Mouse (Mus musculus) heart, embryonic 15.5 days (tissue): ENCODE results near the gene Slc39a13. TPM values are rescaled to one million over a fixed set of nuclear protein-coding genes. Genes with fewer than 3 reads are reported as not detected.

Experiments
- ATAC-seq: fragments of 200-750 bp; cut with Nextera tagmentation; replicated peaks from 2 replicates; pipeline ENCODE4 v1.8.0; 2017; ENCODE audit warnings: low read depth, moderate TSS enrichment; ENCODE audit not compliant: insufficient number of reproducible peaks, insufficient read depth, low FRiP score
- H3K27ac ChIP-seq: fragments of 300-500 bp; sonication (generic); 2 replicates; pipeline ENCODE4 v1.5.1; 2015; ENCODE audit warnings: mild to moderate bottlenecking, inconsistent platforms
- H3K27me3 ChIP-seq: fragments of 300-500 bp; sonication (generic); 2 replicates; pipeline ENCODE4 v1.6.1; 2015; ENCODE audit warnings: inconsistent platforms
- H3K36me3 ChIP-seq: fragments of 300-500 bp; sonication (generic); 2 replicates; pipeline ENCODE4 v1.6.1; 2015; ENCODE audit warnings: mild to moderate bottlenecking, inconsistent platforms
- H3K4me1 ChIP-seq: fragments of 300-500 bp; sonication (generic); replicated peaks from 2 replicates; pipeline ENCODE4 v1.6.1; 2015; ENCODE audit warnings: inconsistent platforms
- H3K4me2 ChIP-seq: fragments of 300-500 bp; sonication (generic); 2 replicates; pipeline ENCODE4 v1.6.1; 2015; ENCODE audit warnings: inconsistent platforms, mild to moderate bottlenecking, moderate library complexity
- H3K4me3 ChIP-seq: fragments of 300-500 bp; sonication (generic); 2 replicates; pipeline ENCODE4 v1.5.1; 2015; ENCODE audit warnings: mild to moderate bottlenecking, inconsistent platforms
- H3K9ac ChIP-seq: fragments of 300-500 bp; sonication (generic); 2 replicates; pipeline ENCODE4 v1.6.1; 2015; ENCODE audit warnings: mild to moderate bottlenecking, inconsistent platforms
- H3K9me3 ChIP-seq: fragments of 300-500 bp; sonication (generic); replicated peaks from 2 replicates; pipeline ENCODE4 v1.6.1; 2016; ENCODE audit warnings: inconsistent platforms
- WGBS: fragments of 180-500 bp; shearing (Covaris S2); methylation state at CpG from one replicate; pipeline ENCODE4 v1.1.7; 2015; ENCODE audit warnings: mixed read lengths; 5-methylcytosine and 5-hydroxymethylcytosine counted together
- polyA plus RNA-seq: library from polyadenylated mRNA; unstranded; fragments of >200 nt; fragmentation: Nextera tagmentation; extraction: Ambion mirVana; gene quantifications from 2 replicates; pipeline ENCODE4 v1.2.1, GENCODE M21; 2015

Gene Slc39a13
- polyA plus RNA-seq, 1 experiment from 2014 or later = 53.5 TPM

DNA sequence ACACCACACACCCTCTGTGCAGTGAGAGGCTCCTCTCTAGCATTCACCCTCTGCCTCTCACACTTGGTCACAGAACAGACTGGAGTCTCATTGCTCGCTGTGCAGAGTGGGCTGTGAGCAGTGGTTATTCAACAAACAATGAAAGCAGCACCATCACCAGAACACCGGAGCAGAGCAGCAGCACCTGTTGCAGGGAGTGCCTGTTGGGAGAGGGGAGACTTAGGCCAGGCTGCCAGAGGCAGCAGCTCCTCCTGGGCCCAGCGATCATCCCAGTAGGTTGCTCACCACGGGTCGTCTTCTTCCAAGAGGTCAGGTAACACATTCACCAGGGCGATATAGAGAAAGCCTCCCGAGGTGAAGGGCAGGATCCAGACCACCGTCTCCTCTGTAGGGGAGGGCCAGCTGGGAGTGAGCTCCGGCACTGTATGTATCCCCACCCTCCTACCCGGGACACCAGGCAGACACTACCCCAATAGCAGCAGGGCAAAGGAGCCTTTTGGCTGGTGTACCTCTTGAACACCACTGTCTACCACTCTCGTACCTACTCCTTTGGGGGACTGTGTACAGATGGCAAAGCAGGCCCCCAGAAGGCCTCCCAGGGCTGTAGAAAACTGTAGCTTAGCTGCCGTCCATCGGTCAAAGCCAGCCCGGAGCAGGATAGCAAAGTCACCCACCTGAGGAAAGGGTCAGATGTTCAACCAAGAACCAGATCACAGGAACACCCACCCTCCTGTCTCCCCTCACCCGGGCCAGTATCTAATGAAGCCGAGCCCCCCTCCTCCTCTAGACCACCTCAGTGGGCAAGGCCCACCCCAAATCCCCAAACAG, 7.2 kb downstream of the Slc39a13 start:
- Histone ChIP-seq H3K9me3 (no peaks in the 10 kb centered on the region), H3K4me1 (peaks cover 43% of the 10 kb centered on the region), H3K27ac (peak overlapping the region; percentile 89), H3K27me3 (no peaks in the 10 kb centered on the region), H3K36me3 (peaks cover 59% of the 10 kb centered on the region), H3K4me2 (no peak overlapping the region), H3K9ac (peak overlapping the region; percentile 12; the same call in 1 of the 2 replicates), H3K4me3 (no peak overlapping the region)
- WGBS = 88% methylated on average over 16 of the region's 16 CpGs
- ATAC-seq = no peak

DNA sequence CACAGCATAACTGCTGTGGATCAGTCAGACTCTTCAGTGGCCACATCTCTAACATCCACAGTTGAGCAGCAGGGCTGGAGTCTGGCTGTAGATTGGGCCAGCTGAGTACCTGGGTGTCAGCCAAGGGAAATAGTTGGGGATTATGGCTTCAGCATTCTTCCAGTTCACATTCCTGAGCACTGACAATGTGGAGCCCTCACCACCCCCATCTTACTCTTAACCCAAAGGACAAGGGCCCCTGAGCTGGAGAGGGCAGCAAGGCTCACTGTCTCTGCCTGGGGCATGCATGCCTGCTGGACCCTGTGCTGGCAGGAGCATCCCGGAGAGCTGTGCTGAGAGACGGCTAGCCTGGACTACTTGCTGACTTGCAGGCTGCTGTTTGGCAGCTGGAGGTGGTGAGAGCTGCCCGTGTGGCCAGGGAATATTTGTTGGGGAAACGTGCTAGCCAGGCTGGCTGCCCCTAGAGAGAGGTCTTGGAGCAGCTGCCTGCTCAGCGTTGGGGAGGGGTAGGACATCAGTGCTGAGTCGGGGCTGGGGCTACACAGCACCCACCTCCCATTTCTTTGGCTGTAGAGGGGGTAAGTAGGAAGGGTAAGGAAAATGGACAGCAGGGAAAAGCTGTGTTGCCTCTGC, 8.3 kb downstream of the Slc39a13 start:
- H3K4me2 ChIP-seq = 0 out of 2 replicates have a peak overlapping the region, but pooled peaks have one; percentile 18
- ATAC-seq = peak; percentile 51

DNA sequence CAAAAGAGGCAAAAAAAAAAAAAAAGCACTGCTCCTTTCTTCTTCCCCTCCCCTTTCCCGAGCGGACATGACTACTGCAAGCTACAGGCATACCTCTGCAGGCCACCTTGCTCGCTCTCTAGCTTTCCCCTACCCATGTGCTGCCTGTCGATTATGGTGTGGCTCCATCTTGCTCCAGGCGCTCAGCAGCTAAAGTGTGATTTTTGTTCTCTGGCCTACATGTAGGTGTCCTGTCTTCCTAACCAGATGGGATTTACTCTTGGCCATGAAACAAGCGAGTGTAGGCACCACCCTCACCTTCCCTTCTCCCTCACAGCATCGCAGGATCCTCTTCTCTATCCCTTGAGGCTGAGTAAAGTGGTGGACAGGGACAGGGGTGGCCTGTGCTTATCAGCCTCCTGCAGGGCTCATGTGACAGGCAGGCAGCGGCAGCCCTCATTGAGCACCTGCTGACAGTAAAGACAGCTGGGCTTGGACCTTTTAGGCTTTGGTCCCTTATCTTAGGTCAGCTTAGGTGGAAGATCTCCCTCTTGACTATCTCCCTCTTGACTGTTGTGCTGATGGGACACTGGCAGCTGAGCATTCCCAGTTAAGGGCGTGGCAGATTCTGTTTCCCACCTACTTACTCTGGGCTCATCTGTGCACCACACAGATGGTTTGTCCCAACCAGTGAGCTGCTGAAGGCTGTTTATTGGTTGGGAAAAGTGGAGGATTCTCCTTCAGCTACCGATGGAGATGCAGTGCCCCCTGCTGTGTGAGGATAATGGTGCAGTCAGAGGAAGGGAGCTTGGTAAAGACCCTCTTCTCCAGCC, 9.5 kb downstream of the Slc39a13 start:
- WGBS = 51% methylated on average over 10 of the region's 10 CpGs
- ATAC-seq = peak; percentile 16; the same call in 1 of the 2 replicates
- peaks cover 31% of the 10 kb centered on the region for H3K4me1 ChIP-seq
- H3K27me3 ChIP-seq = no peaks in the 10 kb centered on the region
- H3K4me3 ChIP-seq = no peak overlapping the region
- H3K4me2 ChIP-seq = no peak overlapping the region
- H3K36me3 ChIP-seq = peaks cover 74% of the 10 kb centered on the region
- no peaks in the 10 kb centered on the region for H3K9me3 ChIP-seq
- H3K27ac ChIP-seq = peak overlapping the region; percentile 89
- H3K9ac ChIP-seq = no peak overlapping the region

More for the DNA sequence above, 8.3 kb downstream of the Slc39a13 start:
- Histone ChIP-seq H3K27me3 (no peaks in the 10 kb centered on the region), H3K36me3 (peaks cover 64% of the 10 kb centered on the region), H3K4me1 (peaks cover 39% of the 10 kb centered on the region), H3K9me3 (no peaks in the 10 kb centered on the region), H3K9ac (0 out of 2 replicates have a peak overlapping the region, but pooled peaks have one; percentile 12), H3K4me3 (no peak overlapping the region), H3K27ac (peak overlapping the region; percentile 89)
- WGBS = 37% methylated on average over 6 of the region's 6 CpGs

DNA sequence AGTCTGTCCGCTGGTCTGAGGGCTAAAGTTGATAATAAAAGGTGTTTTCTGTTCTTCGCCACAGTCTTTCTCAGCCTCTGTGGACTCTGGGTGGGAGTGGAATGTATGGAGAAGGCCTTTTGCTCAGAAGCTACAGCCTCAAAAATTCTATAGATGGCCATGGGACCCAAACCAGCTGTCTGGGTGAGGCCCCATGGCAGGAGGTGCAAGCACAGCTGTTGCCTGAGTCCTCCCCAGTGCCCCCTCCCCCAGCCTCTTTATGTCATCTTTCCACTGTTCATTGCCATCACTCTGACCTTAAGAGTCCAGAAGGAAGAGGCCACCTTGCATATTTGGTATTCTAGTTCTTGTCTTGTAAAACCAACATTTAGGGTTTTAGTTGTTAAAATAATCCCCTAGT, 10.8 kb downstream of the Slc39a13 start:
- Histone ChIP-seq H3K36me3 (peaks cover 74% of the 10 kb centered on the region), H3K4me3 (no peak overlapping the region), H3K4me2 (no peak overlapping the region), H3K27me3 (no peaks in the 10 kb centered on the region), H3K9ac (no peak overlapping the region), H3K27ac (no peak overlapping the region), H3K9me3 (no peaks in the 10 kb centered on the region), H3K4me1 (peaks cover 40% of the 10 kb centered on the region)
- WGBS = 94% methylated on average over 2 of the region's 2 CpGs
- ATAC-seq = no peak

DNA sequence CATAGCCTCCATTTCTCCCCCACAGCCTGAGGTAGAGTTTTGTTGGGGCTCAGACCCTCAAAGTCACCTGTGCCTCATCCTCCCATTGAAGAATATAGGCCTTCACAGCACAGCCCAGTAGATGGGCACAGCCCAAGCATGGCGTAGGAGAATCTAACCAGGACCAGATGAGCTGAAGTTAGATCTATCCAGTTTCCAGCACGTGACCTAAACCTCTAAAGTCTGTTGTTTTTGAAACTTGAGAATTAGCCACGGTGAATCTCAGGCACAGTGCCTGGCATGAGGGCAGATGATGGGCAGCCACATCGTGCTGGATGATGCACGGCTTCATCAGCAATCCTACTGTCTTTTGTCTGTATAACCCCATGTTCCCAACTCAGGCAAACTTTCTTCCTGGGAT, 11.8 kb downstream of the Slc39a13 start:
- H3K9me3 ChIP-seq = no peaks in the 10 kb centered on the region
- peaks cover 65% of the 10 kb centered on the region for H3K36me3 ChIP-seq
- peaks cover 40% of the 10 kb centered on the region for H3K4me1 ChIP-seq
- H3K9ac ChIP-seq = no peak overlapping the region
- ATAC-seq = no peak
- WGBS = 90% methylated on average over 5 of the region's 5 CpGs
- no peak overlapping the region for H3K27ac ChIP-seq
- H3K4me2 ChIP-seq = no peak overlapping the region
- no peaks in the 10 kb centered on the region for H3K27me3 ChIP-seq
- H3K4me3 ChIP-seq = no peak overlapping the region

DNA sequence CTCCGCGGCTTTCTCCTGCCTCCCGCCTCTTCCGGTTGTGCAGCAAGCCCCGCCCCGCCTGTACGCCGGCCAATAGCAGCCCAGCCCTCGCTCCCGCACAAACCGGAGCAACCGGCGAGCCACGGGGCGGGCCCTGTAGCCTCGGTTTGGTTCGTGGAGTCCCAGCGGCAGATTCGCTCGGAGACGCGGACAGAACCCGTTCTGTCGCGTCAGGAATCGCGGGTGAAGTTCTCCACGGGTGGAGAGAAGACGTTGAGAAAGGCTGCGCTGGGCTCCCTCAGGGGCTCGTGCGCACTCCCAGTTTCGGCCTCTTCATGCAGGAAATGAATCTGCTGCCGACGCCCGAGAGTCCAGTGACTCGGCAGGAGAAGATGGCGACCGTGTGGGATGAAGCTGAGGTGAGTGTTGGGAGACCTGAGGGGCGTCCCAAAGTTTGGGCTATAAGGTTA, 16.3 kb downstream of the Slc39a13 start, which contains the start of gene Psmc3:
Gene Psmc3 (plus strand): TSS at position 76 of the 449 bp plus-strand sequence.
- H3K4me3 ChIP-seq = peak within 1 kb of the TSS; percentile 64
- H3K27me3 ChIP-seq = no peaks in the 10 kb centered on the region
- under 1% methylated on average over 40 of the region's 40 CpGs for WGBS
- H3K4me2 ChIP-seq = peak within 1 kb of the TSS; percentile 77
- peak within 1 kb of the TSS; percentile 87 for H3K9ac ChIP-seq
- H3K9me3 ChIP-seq = no peaks in the 10 kb centered on the region
- peak within 1 kb of the TSS; percentile 87 for H3K27ac ChIP-seq
- H3K36me3 ChIP-seq = peaks cover 41% of the 10 kb centered on the region
- peaks cover 13% of the 10 kb centered on the region for H3K4me1 ChIP-seq
- peak; percentile 96 for ATAC-seq

DNA sequence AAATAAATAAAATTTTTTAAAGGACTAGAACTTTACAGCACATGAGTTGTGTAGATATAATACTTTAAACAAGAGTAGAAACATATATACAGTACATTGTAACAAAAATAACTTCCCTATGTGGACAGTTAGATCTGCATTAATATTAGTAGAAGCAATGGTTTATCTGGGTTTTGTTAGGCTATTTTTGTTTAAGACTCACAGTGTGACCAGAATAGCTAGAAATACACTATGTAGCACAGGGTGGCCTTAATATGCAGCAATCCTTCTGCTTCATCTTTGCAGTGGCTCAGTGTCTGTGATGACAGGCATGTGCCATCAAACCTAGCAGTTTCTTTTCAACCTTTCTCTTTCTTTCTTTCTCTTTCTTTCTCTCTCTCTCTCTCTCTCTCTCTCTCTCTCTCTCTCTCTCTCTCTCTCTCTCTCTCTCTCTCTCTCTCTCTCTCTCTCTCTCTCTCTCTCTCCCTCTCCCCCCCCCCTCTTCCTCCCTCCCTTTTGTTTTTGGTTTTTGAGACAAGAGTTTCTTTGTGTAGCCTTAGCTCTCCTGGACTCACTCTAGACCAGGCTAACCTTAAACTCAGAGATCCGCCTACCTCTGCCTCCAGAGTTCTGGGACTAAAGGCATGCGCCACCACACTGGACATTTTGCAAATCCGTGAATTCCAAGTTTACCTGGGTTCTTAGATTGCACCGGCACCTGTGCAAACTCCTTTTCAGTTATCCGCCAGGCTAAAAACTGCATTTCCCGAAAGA, 16.9 kb downstream of the Slc39a13 start:
- H3K4me1 ChIP-seq = peaks cover 13% of the 10 kb centered on the region
- no peak overlapping the region for H3K27ac ChIP-seq
- under 1% methylated on average over 6 of the region's 6 CpGs for WGBS
- H3K36me3 ChIP-seq = peaks cover 35% of the 10 kb centered on the region
- peak; percentile 38 for ATAC-seq
- peak overlapping the region; percentile 42; the same call in 1 of the 2 replicates for H3K9ac ChIP-seq
- H3K27me3 ChIP-seq = no peaks in the 10 kb centered on the region
- peak overlapping the region; percentile 64 for H3K4me3 ChIP-seq
- no peaks in the 10 kb centered on the region for H3K9me3 ChIP-seq
- peak overlapping the region; percentile 77 for H3K4me2 ChIP-seq

- H3K9ac ChIP-seq = no peak overlapping the region
- WGBS = 49% methylated on average over 2 of the region's 2 CpGs
- H3K4me2 ChIP-seq = peak overlapping the region; percentile 77; the same call in 1 of the 2 replicates
- H3K4me1 ChIP-seq = peaks cover 13% of the 10 kb centered on the region
- peak overlapping the region; percentile 64; the same call in 1 of the 2 replicates for H3K4me3 ChIP-seq
- H3K36me3 ChIP-seq = peaks cover 28% of the 10 kb centered on the region
- no peaks in the 10 kb centered on the region for H3K27me3 ChIP-seq
- no peaks in the 10 kb centered on the region for H3K9me3 ChIP-seq
- H3K27ac ChIP-seq = no peak overlapping the region
- no peak for ATAC-seq
These were observed 17.5 kb downstream of the Slc39a13 start for GRCm38 (mm10) chr2:91052752-91053151.

DNA sequence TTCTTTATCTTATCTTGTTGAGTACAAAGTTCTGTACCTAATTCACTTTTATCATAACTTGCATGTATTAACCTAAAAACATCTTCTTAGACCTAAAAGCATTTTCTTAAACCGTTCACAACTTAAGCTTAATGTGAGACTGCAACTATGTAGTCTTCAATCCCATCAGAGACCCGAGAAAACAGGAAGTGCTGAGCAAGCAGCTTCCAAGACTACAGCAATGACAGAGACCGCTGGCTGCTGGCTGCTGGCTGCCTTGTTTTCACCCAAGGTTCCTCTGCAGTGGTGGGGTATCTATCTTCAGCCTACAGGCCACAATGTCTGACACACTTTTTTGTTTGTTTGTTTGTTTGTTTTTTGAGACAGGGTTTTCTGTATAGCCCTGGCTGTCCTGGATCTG, 18.3 kb downstream of the Slc39a13 start:
- WGBS = 65% methylated on average over 3 of the region's 3 CpGs
- Histone ChIP-seq H3K4me1 (peaks cover 13% of the 10 kb centered on the region), H3K27me3 (no peaks in the 10 kb centered on the region), H3K4me2 (no peak overlapping the region), H3K9me3 (no peaks in the 10 kb centered on the region), H3K36me3 (peaks cover 20% of the 10 kb centered on the region), H3K4me3 (no peak overlapping the region), H3K9ac (no peak overlapping the region), H3K27ac (no peak overlapping the region)
- ATAC-seq = no peak

- WGBS = 75% methylated on average over 9 of the region's 9 CpGs
- Histone ChIP-seq H3K4me3 (no peak overlapping the region), H3K4me2 (no peak overlapping the region), H3K9ac (no peak overlapping the region), H3K36me3 (0 out of 2 replicates have a peak, but pooled peaks cover 3% of the 10 kb centered on the region), H3K4me1 (peaks cover 10% of the 10 kb centered on the region), H3K27me3 (no peaks in the 10 kb centered on the region), H3K9me3 (no peaks in the 10 kb centered on the region), H3K27ac (no peak overlapping the region)
- ATAC-seq = no peak
These were observed 22.9 kb downstream of the Slc39a13 start for GRCm38 (mm10) chr2:91047359-91047758.
